Mouse (Mus musculus) R1 (cell line): ENCODE results near the gene 2310003L06Rik.

Source experiments
- DNase-seq: peaks from one replicate; pipeline ENCODE4 v3.0.0-alpha.2; 2018; ENCODE audit warnings: low read depth, low spot score

The 2310003L06Rik gene

GRCm38 (mm10) chr5:87969201-87969600 lies at the start of gene 2310003L06Rik, which contains the start of gene Gm28434:
Gene 2310003L06Rik, plus strand, starts transcription at chr5:87969459.
Gene Gm28434, plus strand, starts transcription at chr5:87969517.
- DNase-seq: peak; percentile 55

- DNase-seq: peak; percentile 39
Measured at GRCm38 (mm10) chr5:87925372-87925771, 43.9 kb upstream of the 2310003L06Rik start, which contains the start of gene Csn3. Gene Csn3, plus strand, starts transcription at chr5:87925579.

DNA sequence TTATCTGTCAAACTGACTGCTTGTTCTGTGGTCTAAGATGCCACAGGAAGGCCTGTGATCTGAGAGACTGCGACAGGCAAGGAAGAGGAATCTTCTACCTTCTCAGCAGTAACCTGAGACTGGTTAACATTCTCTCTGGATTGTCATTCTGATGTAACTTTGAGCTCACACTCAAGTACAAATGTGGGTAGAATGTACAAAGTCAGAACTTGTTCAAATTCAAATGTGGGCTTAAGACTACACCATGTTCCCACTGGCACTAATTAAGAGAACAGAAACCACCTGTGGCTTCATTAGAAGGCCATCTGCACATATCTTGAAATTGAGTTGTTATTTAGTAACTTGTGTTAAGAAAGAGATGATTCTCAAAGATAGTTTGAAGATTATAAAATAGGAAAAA lies 37.7 kb upstream of the 2310003L06Rik start:
- DNase-seq: peak; percentile 54

DNA sequence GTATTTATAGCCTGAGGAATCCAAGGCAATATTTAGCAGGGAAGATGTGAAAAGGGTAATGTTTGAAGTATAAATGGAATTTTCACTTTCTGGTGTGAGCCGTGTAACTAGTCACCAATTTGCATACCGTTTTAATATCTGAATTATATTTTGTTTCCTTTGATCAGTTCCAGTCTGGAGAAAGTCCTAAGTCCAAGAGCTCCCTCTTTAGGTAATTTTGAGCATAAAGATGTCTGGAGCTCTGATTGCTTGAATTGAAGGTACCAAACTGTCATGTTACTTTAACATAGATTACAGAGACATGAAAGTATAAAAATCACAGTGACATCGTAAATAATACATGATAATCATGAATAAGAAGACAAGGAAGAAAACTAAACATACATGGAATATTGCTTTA lies 28.5 kb upstream of the 2310003L06Rik start:
- no peak for DNase-seq

DNA sequence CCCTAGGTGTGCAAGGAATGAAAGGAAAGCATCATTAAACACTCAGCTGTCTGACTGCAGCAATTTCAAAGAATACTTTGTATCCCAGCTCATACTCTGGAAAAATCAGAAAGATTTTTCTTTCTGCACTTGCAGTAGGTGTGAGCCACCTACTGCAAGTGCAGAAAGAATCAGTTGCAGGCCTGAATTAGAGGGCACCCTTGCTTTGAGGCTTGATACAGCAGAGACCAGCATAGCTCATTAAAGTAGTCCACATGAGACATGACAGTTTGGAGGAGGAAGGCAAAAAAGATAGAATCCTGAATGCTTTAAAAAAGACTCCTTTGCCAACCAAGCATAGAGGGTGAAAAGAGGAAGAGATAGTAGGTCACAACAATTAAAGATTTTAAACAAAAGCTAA lies 26.7 kb upstream of the 2310003L06Rik start:
- no peak for DNase-seq

GRCm38 (mm10) chr5:87951836-87952235 lies 17.4 kb upstream of the 2310003L06Rik start:
- peak; percentile 73 for DNase-seq

GRCm38 (mm10) chr5:87979139-87979538 lies 9.9 kb downstream of the 2310003L06Rik start, which contains the start of gene Cabs1:
Gene Cabs1, plus strand, starts transcription at chr5:87979439.
- no peak for DNase-seq

DNA sequence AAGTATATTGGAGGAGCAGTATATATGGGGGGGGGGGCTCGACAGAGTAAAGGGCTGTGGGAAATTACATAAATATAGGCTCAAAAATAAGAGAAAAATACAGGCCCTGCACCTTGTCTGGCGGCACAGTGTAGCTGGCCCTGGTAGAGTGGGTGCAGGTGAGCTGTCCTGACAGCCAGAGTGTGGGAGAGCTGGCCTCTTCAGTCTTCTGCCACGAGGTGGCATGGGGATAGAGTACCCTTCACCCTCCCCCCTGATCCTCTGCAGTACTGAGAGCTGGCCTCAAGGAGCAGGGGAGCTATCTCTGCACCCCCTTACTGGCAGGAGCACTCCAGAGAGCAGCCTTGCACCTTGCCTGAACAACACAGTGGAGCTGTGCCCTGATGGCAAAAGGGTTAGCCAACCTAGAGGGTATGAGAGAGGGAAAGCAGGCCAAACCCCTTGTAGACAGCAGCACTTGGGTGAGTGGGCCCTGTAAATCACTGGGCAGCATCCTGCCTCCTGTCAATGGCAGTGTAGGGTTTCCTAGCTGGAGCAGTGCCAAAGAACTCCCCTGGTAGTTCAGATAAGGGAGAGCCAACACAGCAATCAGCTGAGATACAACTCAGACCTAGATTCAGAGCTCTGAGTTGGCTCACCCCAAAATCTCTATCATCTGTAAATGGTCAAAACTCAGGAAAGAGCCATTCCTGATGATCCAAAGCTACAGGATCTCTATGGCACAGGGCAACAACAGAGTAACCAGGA lies 13.4 kb downstream of the 2310003L06Rik start:
- DNase-seq: no peak

GRCm38 (mm10) chr5:88002249-88002648 lies 33.0 kb downstream of the 2310003L06Rik start, which contains the start of gene Smr3a:
Gene Smr3a, plus strand, starts transcription at chr5:88002549.
- no peak for DNase-seq

GRCm38 (mm10) chr5:88005241-88005640 lies 36.0 kb downstream of the 2310003L06Rik start:
- peak; percentile 63 for DNase-seq
